ENCODE assay signal across 10 mouse cellular contexts in the genomic region with DNA sequence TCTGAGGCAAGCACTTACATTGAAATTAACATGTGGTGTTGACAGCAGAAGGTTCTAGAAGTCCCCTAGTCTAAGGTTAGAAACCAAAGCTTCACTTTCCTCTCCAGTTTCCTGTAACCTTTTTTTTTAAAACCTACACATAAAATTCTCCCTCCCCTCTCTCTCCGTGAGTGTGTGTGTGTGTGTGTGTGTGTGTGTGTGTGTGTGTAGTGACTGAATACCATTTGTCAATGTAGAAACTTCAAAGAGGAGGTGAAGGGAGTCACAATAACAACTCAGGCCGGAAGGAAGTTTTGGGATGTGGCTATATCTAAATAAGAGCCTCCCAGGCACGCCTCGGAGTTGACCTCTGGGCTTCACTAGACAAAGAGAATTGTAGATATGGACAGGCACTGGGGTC.
DNase-seq lines count a peak whose midpoint lies in the region; ATAC-seq and TF ChIP-seq lines count a peak whose summit lies in the region.
"Had no signal": no experiment of that assay in that cellular context is flagged by ENCODE, and none has a peak within 500 bp of the region (broad histone marks: within the 10 kb centered on the region; RNA-seq: fewer than 3 reads in every experiment).

No protein-coding gene starts in this region.

- no peak overlapping the region; the same call in 1 of the 2 replicates for H3K27ac ChIP-seq in heart, embryonic 11.5 days (ENCODE audit: low read depth, low read length)
- no peak overlapping the region; the same call in 1 of the 2 replicates for H3K27ac ChIP-seq in lung, embryonic 14.5 days (ENCODE audit: low read depth)
- no peak overlapping the region for H3K27ac ChIP-seq in forebrain, embryonic 13.5 days
- H3K27ac ChIP-seq in forebrain, embryonic 11.5 days (ENCODE audit: low read depth, low read length): no peak overlapping the region
- H3K27ac ChIP-seq: embryonic facial prominence, embryonic 10.5 days had no signal

- H3K36me3 ChIP-seq in heart, embryonic 11.5 days (ENCODE audit: control insufficient read depth, insufficient read depth, low read length): peaks cover 6% of the 10 kb centered on the region; the same call in 1 of the 2 replicates
- peaks cover 65% of the 10 kb centered on the region for H3K36me3 ChIP-seq in lung, embryonic 14.5 days (ENCODE audit: insufficient read depth)
- H3K36me3 ChIP-seq in forebrain, embryonic 13.5 days (ENCODE audit: poor library complexity, severe bottlenecking): no peaks in the 10 kb centered on the region
- H3K36me3 ChIP-seq in forebrain, embryonic 11.5 days (ENCODE audit: control insufficient read depth, insufficient read depth, low read length): no peaks in the 10 kb centered on the region

- H3K4me1 ChIP-seq in heart, embryonic 11.5 days (ENCODE audit: control insufficient read depth, insufficient read depth, low read length): peaks cover 4% of the 10 kb centered on the region; the same call in 1 of the 2 replicates
- no peaks in the 10 kb centered on the region for H3K4me1 ChIP-seq in lung, embryonic 14.5 days (ENCODE audit: insufficient read depth)
- peaks cover 15% of the 10 kb centered on the region for H3K4me1 ChIP-seq in forebrain, embryonic 13.5 days
- H3K4me1 ChIP-seq in forebrain, embryonic 11.5 days (replicated peaks; ENCODE audit: control insufficient read depth, insufficient read depth, low read length): no peaks in the 10 kb centered on the region

- H3K9me3 ChIP-seq in heart, embryonic 11.5 days (replicated peaks; ENCODE audit: control insufficient read depth, low read length): no peaks in the 10 kb centered on the region
- H3K9me3 ChIP-seq in lung, embryonic 14.5 days (ENCODE audit: low read depth, low read length): no peaks in the 10 kb centered on the region
- no peaks in the 10 kb centered on the region for H3K9me3 ChIP-seq in forebrain, embryonic 13.5 days (replicated peaks)
- no peaks in the 10 kb centered on the region for H3K9me3 ChIP-seq in forebrain, embryonic 11.5 days (ENCODE audit: control insufficient read depth, low read length)
- H3K9me3 ChIP-seq: embryonic facial prominence, embryonic 10.5 days had no signal

- no peak overlapping the region for H3K9ac ChIP-seq in heart, embryonic 11.5 days (ENCODE audit: low read depth, low read length)
- H3K9ac ChIP-seq in lung, embryonic 14.5 days: no peak overlapping the region
- no peak overlapping the region for H3K9ac ChIP-seq in forebrain, embryonic 13.5 days
- no peak overlapping the region for H3K9ac ChIP-seq in forebrain, embryonic 11.5 days (ENCODE audit: low read length)

- H3K4me3 ChIP-seq in heart, embryonic 11.5 days (ENCODE audit: low read depth, low read length): no peak overlapping the region
- H3K4me3 ChIP-seq in lung, embryonic 14.5 days (ENCODE audit: low read depth, low read length): no peak overlapping the region
- H3K4me3 ChIP-seq in forebrain, embryonic 13.5 days: no peak overlapping the region
- H3K4me3 ChIP-seq in forebrain, embryonic 11.5 days (ENCODE audit: low read depth, low read length): no peak overlapping the region
- H3K4me3 ChIP-seq: embryonic facial prominence, embryonic 10.5 days had no signal

- DNase-seq in heart, adult 11 months: peak; percentile 96
- peak; percentile 78 for DNase-seq in T-cell, adult 2 months (ENCODE audit: low spot score)
- DNase-seq in heart, postnatal 14 days: peak; percentile 14 to 16
- peak; percentile 77 for DNase-seq in lung, embryonic 14.5 days
- DNase-seq in cerebellum, adult 9-11 months: no peak
- no peak for DNase-seq in forebrain, embryonic 11.5 days (ENCODE audit: low spot score)
- DNase-seq: gastrocnemius, postnatal 25 days had no signal

- H3K27me3 ChIP-seq in heart, embryonic 11.5 days (ENCODE audit: control insufficient read depth, insufficient read depth, low read length): no peaks in the 10 kb centered on the region
- H3K27me3 ChIP-seq in lung, embryonic 14.5 days (ENCODE audit: insufficient read depth, low read length): no peaks in the 10 kb centered on the region
- no peaks in the 10 kb centered on the region for H3K27me3 ChIP-seq in forebrain, embryonic 13.5 days
- H3K27me3 ChIP-seq in forebrain, embryonic 11.5 days (ENCODE audit: control insufficient read depth, insufficient read depth, low read length): no peaks in the 10 kb centered on the region

- H3K4me2 ChIP-seq in heart, embryonic 11.5 days: no peak overlapping the region
- H3K4me2 ChIP-seq in lung, embryonic 14.5 days: no peak overlapping the region
- H3K4me2 ChIP-seq in forebrain, embryonic 13.5 days: no peak overlapping the region
- H3K4me2 ChIP-seq in forebrain, embryonic 11.5 days (ENCODE audit: low read depth, low read length, severe bottlenecking): no peak overlapping the region

- WGBS in heart, embryonic 11.5 days (ENCODE audit: insufficient replicate concordance): 39% methylated on average over 4 of the region's 4 CpGs
- 28% methylated on average over 4 of the region's 4 CpGs for WGBS in lung, embryonic 14.5 days
- 77% methylated on average over 4 of the region's 4 CpGs for WGBS in forebrain, embryonic 13.5 days
- 79% methylated on average over 4 of the region's 4 CpGs for WGBS in forebrain, embryonic 11.5 days

- intact Hi-C loops in heart, postnatal 14 days (cut with DNase I): no loop called here

- ATAC-seq in heart, embryonic 11.5 days (replicated peaks; ENCODE audit: insufficient number of reproducible peaks, low FRiP score, low TSS enrichment): no peak
- ATAC-seq in lung, embryonic 14.5 days (ENCODE audit: insufficient read depth): no peak
- ATAC-seq in forebrain, embryonic 13.5 days: no peak
- no peak for ATAC-seq in forebrain, embryonic 11.5 days (replicated peaks; ENCODE audit: low FRiP score)

- no peak for TF ChIP-seq CTCF in lung, embryonic 14.5 days (IDR thresholded peaks at IDR 0.05; ENCODE audit: low read depth)

Comparison
In these comparisons a context has a peak if more than half of its experiments do, and no peak if none do; other contexts are left out.
1. DNase-seq: peak in heart, adult 11 months (single experiment), T-cell, adult 2 months (single experiment), heart, postnatal 14 days (2 of 2) and lung, embryonic 14.5 days (single experiment); none in cerebellum, adult 9-11 months (single experiment) and forebrain, embryonic 11.5 days (single experiment).